Mouse (Mus musculus) B cell, adult (primary cell): ENCODE results near the gene Unc13c. TPM values are rescaled to one million over a fixed set of nuclear protein-coding genes. Genes with fewer than 3 reads are reported as not detected.

Experiments used
- total RNA-seq: library from RNA; stranded (reverse); gene quantifications from 4 replicates; pipeline ENCODE4 v1.2.4, GENCODE M21; 2023; ENCODE audit not compliant: inconsistent age

Gene Unc13c
- total RNA-seq: not detected in 4 replicates

DNA sequence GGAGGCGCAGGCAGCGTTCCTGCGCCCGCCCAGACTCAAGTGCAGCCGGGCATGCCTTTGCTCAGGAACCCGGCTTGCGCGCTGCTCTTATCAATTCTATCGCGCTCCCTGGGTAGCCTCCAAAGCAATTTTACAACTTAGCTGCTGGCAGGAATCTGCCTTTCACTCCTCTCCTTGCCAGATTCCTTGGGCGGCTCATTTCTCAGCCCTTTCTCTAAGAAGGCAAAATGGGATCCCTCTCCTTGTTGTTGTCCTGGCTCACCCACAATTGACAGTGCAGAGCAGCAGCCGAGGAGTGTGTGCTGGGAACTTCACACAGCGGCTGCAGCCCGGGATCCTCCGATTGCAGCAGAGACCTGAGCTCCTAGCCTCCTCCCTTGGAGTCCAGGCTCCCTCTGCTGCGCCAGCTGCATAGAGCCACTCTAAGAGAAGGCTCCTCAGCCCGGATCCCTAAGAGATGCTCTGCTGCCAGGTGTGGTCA is at the start of gene Unc13c:
Gene Unc13c, minus strand, starts transcription at position 326 of the 481 bp plus-strand sequence.

Other genes starting within 250 kb of the Unc13c start
- gene Wdr72, start 141.4 kb upstream of the Unc13c start, total RNA-seq: not detected in 4 replicates